Mouse (Mus musculus) embryonic fibroblast, embryonic 13.5 days (primary cell): ENCODE results near the gene Mtmr14.

ENCODE experiments used
- CTCF ChIP-seq: IDR thresholded peaks from 2 replicates; pipeline ENCODE4 v1.5.1; 2011; ENCODE audit warnings: mild to moderate bottlenecking, control low read depth, low read length, moderate library complexity, borderline replicate concordance; ENCODE audit not compliant: insufficient read depth
- POLR2A ChIP-seq: IDR thresholded peaks from 2 replicates; pipeline ENCODE4 v1.6.1; 2011; ENCODE audit warnings: low read depth, mild to moderate bottlenecking, control low read depth, low read length, moderate library complexity

DNA sequence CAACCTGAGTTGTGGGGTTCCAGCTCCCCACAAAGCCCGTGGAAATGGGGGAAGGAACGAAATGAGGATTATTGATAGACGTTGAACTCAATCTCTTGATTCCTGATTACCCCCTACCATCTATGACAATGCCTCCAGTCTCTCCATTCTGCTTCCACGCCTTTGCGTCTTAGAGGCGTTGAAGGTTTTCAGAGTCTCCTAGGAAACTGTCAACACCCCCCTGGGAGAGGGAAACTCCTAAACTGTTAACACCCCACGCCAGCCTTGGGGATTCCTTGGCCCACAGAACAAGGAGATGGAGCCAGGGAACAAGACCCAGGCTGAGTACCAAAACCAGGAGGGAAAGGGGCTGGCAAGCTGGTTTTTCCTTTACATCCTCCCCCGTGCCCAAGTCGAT lies 42.0 kb upstream of the Mtmr14 start:
- TF ChIP-seq POLR2A (no peak), CTCF (no peak)
